Mouse (Mus musculus) testis, adult 2 months (tissue): ENCODE data around the gene Gp9.
A peak's percentile ranks its signal among the peaks of the same experiment; 100 is the strongest.

Experiments
- CTCF ChIP-seq: fragments of 200-500 bp; IDR thresholded peaks from 2 replicates; pipeline ENCODE4 v1.5.1; 2012; ENCODE audit warnings: low read depth, mild to moderate bottlenecking, inconsistent platforms, low read length, moderate library complexity; ENCODE audit not compliant: control insufficient read depth, insufficient read depth, insufficient replicate concordance
- POLR2A ChIP-seq: fragments of 200-500 bp; IDR thresholded peaks from 2 replicates; pipeline ENCODE4 v1.6.1; 2012; ENCODE audit warnings: low read depth, mild to moderate bottlenecking, inconsistent platforms, low read length, moderate library complexity; ENCODE audit not compliant: control insufficient read depth

DNA sequence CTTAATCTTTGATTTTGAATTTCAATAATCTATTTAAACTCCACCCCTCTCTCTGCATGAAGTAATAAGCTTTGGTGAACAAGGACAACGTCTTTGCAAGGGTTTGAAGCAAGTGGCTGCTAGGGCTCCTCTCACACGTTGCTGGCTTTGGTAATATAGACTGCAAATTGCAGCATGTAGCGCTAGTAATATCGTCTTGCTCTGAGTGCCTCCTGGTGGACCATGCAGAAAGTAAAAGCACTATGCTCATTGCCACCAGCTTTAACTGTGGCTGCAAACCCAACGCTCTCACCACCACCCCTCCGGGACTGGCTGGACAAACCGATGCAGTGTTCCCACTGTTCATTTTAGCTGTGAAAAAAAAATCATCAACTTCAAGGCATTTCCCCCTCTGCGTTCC lies 7.2 kb upstream of the Gp9 start:
- peak; percentile 23; the same call in 1 of the 2 replicates for TF ChIP-seq CTCF
- TF ChIP-seq POLR2A: no peak
